Mouse (Mus musculus) cerebellum, adult 9-11 months (tissue): ENCODE results near the gene Pira2.
"Not testable (repeated sequence)": the region's sequence is repeated elsewhere in the genome, so short reads cannot be mapped to it uniquely, and the experiment has no call there.

Experiments
- DNase-seq: peaks from one replicate; pipeline ENCODE4 v3.0.0; 2022

Gene Pira2

GRCm38 (mm10) chr7:3844951-3845350 lies at the start of gene Pira2:
Pira2 (minus strand) TSS chr7:3845051.
- not testable (repeated sequence) for DNase-seq

DNA sequence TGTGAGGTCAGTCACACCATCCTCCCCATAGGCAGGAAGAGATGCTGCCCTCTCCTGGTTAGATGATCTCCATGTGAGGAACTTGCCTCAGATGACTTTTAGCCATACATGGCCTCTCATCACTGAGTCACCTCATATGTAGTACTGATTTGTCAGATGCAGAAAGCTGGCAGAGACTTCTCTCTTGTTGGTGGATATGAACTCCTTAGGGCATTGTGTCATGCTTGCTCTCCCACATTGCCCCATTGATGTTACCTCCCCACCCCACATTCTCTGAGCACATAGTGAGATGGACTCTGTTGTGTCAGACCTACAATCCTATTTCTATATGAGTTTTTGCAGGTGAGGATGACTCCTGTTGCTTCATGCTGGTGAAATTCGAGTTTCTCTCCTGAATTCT lies 30.2 kb upstream of the Pira2 start:
- not testable (repeated sequence) for DNase-seq

GRCm38 (mm10) chr7:3837854-3838253 lies 7.0 kb downstream of the Pira2 start:
- DNase-seq = not testable (repeated sequence)

- not testable (repeated sequence) for DNase-seq
Observed at GRCm38 (mm10) chr7:3830633-3831032, 14.2 kb downstream of the Pira2 start.

DNA sequence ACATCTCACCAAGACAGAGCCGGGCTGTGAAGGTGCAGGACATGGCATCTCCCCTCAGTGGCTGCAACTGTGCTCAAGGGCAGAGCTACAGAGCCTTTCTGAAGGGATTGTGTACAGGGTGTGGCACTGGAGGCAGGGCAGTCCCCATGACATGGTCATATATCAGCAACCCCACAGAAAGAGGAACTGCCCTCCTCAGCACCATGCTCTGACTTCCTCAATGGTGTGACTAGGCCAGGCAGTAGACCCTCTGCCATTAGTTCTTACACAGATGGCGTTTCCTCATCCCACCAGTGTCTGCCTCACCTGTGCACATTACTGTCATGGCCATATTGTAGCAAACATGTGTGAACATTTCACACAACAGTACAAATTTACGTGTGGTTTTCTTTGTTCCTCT lies 19.3 kb downstream of the Pira2 start, which contains the start of gene Gm15448:
Gm15448 (minus strand) TSS at position 89 of the 400 bp plus-strand sequence.
- DNase-seq = not testable (repeated sequence)

DNA sequence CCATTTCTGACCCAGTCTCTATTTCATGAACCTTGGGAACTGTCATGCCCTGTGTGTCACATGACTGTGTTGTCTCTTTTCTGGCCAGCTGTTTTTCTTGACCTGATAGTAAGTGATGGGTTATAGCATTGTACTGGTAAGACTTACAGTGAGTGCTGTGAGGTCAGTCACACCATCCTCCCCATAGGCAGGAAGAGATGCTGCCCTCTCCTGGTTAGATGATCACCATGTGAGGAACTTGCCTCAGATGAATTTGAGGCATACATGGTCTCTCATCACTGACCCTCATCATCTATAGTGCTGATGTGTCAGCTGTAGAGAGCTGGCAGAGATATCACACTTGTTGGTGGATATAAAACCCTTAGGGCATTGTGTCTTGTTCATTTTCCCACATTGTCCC lies 32.9 kb downstream of the Pira2 start:
- not testable (repeated sequence) for DNase-seq

DNA sequence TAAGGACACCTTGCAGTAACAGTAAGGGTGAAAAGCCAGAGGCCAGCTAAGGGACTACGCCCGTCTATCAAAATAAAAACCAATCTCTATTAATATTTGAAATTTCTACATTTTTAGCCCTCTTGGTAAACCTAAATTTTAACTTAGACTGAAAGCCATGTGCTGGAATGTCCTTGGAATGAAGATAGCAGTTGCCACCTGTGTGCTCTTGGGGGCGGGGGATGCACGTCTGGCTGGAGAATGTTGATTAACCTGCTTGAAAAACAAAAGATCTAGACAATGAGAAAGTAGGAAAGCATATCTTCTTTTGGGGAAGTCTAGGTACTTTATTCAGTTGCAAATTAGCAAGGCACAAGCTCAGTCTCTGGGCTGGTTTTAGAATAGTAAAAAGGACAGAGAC lies 41.9 kb downstream of the Pira2 start:
- DNase-seq = not testable (repeated sequence)

DNA sequence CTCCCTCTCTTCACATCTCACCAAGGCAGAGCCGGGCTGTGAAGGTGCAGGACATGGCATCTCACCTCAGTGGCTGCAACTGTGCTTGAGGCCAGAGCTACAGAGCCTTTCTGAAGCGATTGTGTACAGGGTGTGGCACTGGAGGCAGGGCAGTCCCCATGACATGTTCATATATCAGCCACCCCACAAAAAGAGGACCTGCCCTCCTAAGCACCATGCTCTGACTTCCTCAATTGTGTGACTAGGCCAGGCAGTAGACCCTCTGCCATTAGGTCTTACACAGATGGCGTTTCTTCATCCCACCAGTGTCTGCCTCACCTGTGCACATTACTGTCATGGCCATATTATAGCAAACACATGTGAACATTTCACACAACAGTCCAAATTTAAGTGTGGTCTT lies 44.9 kb downstream of the Pira2 start:
- not testable (repeated sequence) for DNase-seq

- not testable (repeated sequence) for DNase-seq
Observed at GRCm38 (mm10) chr7:3796286-3796685, 48.6 kb downstream of the Pira2 start.
